Mouse (Mus musculus) ES-Bruce4 (cell line): ENCODE results near the gene Cluh.

Experiments used
- CTCF ChIP-seq: IDR thresholded peaks from one replicate; pipeline ENCODE4 v1.8.1; 2011; ENCODE audit warnings: low read depth, low read length
- EP300 ChIP-seq: IDR thresholded peaks from 2 replicates; pipeline ENCODE4 v1.6.1; 2011; ENCODE audit warnings: low read depth, low read length; ENCODE audit not compliant: insufficient read depth

DNA sequence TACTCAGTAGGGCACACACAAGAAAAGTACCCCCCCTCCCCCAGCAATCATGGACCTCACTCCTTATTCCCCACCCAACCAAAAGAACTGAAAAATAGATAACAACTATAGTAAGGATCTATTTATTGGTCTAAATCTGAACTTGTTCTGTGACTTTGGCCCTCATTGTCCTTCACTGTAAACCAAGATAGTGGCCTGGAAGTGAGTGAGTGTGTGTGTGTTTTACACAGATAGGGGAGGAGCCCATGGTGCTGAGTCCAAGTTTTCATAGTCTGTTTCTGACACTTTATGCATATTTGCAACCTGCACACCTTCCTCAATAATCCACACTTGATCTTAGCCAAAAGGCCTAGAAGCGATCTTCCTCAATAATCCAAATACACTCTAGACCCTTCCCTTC is 619 bp upstream of the Cluh start:
- TF ChIP-seq CTCF, result no peak
- no peak for TF ChIP-seq EP300
